Mouse (Mus musculus) B cell, adult 62 days (primary cell): ENCODE measurements around the gene Gm8159. TPM values are rescaled to one million over a fixed set of nuclear protein-coding genes. Genes with fewer than 3 reads are reported as not detected.

Experiments used
- total RNA-seq: library from RNA; stranded (reverse); gene quantifications from 4 replicates; pipeline ENCODE4 v1.2.4, GENCODE M21; 2023

Gm8159 gene
- total RNA-seq, result not detected in 4 replicates

DNA sequence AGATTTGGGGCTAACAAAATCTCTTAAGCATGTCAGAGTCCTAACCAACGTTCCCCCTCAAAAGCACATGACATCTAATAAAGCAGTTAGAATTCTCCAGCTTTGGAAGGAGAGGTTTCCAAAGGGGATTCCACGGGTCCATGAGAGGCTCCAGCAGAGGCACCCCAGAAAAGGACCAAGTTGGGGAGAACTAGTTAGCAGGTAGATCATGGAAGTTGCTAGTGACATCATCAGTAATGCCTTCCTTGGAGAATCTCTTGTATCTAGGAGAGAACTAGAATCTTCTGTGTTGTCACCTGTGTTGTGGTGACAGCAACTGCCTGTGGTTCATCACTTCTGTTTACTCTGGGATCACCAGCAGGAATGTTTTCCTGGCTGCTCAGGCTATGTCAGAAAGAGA lies at the start of gene Gm8159:
Gene Gm8159 (plus strand): TSS at position 301 of the 400 bp plus-strand sequence.

DNA sequence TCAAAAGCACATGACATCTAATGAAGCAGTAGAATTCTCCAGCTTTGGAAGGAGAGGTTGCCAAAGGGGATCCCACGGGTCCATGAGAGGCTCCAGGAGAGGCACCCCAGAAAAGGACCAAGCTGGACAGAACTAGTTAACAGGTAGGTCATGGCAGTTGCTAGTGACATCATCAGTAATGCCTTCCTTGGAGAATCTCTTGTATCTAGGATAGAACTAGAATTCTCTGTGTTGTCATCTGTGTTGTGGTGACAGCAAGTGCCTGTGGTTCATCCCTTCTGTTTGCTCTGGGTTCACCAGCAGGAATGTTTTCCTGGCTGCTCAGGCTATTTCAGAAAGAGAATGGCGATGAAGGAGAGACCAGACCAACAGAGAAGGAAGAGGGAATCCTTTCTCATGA lies 31.7 kb downstream of the Gm8159 start, which contains the start of gene Gm3239:
Gene Gm3239 (plus strand): TSS at position 301 of the 400 bp plus-strand sequence.

Other genes starting within 250 kb of the Gm8159 start
- gene Gm3159, start 234.8 kb upstream of the Gm8159 start, total RNA-seq, result not detected in 4 replicates
- gene Gm3164, start 216.9 kb upstream of the Gm8159 start, total RNA-seq, result not detected in 4 replicates
- not detected in 4 replicates for gene Gm3173, start 201.4 kb upstream of the Gm8159 start, total RNA-seq
- not detected in 4 replicates for gene Gm3182, start 150.6 kb upstream of the Gm8159 start, total RNA-seq
- gene Gm3047, start 76.9 kb upstream of the Gm8159 start, total RNA-seq, result not detected in 4 replicates
- gene Gm3239, start 31.8 kb downstream of the Gm8159 start, total RNA-seq, result not detected in 4 replicates
- not detected in 4 replicates for gene Gm7876, start 76.9 kb downstream of the Gm8159 start, total RNA-seq
- gene Gm3252, start 94.4 kb downstream of the Gm8159 start, total RNA-seq, result not detected in 4 replicates
- gene Gm9602, start 144.0 kb downstream of the Gm8159 start, total RNA-seq, result not detected in 4 replicates
- not detected in 4 replicates for gene Gm3269, start 205.8 kb downstream of the Gm8159 start, total RNA-seq
- gene Gm3264, start 223.2 kb downstream of the Gm8159 start, total RNA-seq, result not detected in 4 replicates